Mouse (Mus musculus): Measurements from ENCODE around the gene Tex2. TPM values are rescaled to one million over a fixed set of nuclear protein-coding genes. Genes with fewer than 3 reads are reported as not detected.
"Not testable (repeated sequence)": the region's sequence is repeated elsewhere in the genome, so short reads cannot be mapped to it uniquely, and the experiment has no call there.

Gene Tex2
- polyA plus RNA-seq, 1 experiment from 2014 or later: 37.5 TPM

DNA sequence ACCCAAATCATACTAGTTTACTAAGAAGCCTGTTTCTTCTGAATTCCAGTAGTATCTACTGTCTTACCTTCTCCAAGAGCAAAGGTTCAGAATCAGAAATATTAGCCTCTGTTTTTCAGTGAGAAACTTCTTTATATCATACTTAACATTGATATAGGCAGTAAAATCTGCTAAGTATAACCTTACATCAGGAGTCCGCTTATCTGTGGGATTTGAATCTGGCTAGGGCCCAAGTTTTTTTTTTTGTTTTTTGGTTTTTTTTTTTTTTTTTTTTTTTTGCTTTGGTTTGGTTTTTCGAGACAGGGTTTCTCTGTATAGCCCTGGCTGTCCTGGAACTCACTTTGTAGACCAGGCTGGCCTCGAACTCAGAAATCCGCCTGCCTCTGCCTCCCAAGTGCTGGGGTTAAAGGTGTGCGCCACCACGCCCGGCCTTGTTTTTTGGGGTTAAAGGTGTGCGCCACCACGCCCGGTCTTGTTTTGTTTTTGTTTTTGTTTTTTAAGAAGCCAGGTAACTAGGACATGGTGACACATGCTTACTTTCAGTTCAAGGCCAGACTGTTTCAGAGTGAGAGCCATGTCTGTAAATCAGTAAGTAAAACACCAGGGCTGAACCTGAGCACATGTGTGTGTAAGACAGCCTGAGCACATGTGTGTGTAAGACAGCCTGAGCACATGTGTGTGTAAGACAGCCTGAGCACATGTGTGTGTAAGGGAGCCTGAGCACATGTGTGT, 35.4 kb downstream of the Tex2 start:
- WGBS: 96% methylated on average over 8 of the region's 10 CpGs

DNA sequence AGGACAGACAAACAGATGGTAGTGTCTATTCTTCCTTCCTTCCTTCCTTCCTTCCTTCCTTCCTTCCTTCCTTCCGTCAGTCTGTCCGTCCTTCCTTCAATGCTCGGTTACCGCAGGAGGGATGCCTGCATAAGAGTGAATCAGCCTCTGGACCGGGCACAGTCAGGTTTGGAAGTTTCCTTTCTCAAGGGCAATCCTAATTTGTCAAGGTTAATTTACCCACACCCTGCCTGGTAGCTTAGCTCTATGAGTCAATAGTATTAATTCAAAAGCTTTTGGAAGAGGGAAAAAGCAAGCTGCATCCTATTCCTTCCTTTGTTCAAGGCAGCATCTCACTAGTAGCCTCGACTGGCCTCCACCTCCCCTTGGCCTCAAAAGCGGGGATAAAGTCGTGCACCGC, 38.8 kb downstream of the Tex2 start:
- WGBS: 83% methylated on average over 9 of the region's 9 CpGs
- no peaks in the 10 kb centered on the region for H3K36me3 ChIP-seq (ENCODE audit: control insufficient read depth, insufficient read depth, low read length)
- no peak overlapping the region for H3K4me2 ChIP-seq (ENCODE audit: low read length)
- H3K4me1 ChIP-seq (ENCODE audit: control insufficient read depth, insufficient read depth, low read length): peaks cover 15% of the 10 kb centered on the region
- H3K27me3 ChIP-seq (ENCODE audit: control insufficient read depth, insufficient read depth, low read depth, low read length): no peaks in the 10 kb centered on the region
- H3K4me3 ChIP-seq (ENCODE audit: low read depth, low read length): no peak overlapping the region
- no peak overlapping the region for H3K9ac ChIP-seq (ENCODE audit: low read depth, low read length)
- ATAC-seq: no peak
- no peak overlapping the region for H3K27ac ChIP-seq (ENCODE audit: low read length)
- H3K9me3 ChIP-seq (replicated peaks; ENCODE audit: control insufficient read depth, low read length, poor library complexity, severe bottlenecking): no peaks in the 10 kb centered on the region

More for the DNA sequence above, 35.4 kb downstream of the Tex2 start:
- ATAC-seq; H3K9me3 ChIP-seq (replicated peaks; ENCODE audit: control insufficient read depth, low read length, poor library complexity, severe bottlenecking); H3K36me3 ChIP-seq (ENCODE audit: control insufficient read depth, insufficient read depth, low read length); H3K27me3 ChIP-seq (ENCODE audit: control insufficient read depth, insufficient read depth, low read depth, low read length); H3K27ac ChIP-seq (ENCODE audit: low read length); H3K4me3 ChIP-seq (ENCODE audit: low read depth, low read length); H3K4me1 ChIP-seq (ENCODE audit: control insufficient read depth, insufficient read depth, low read length); H3K4me2 ChIP-seq (ENCODE audit: low read length); H3K9ac ChIP-seq (ENCODE audit: low read depth, low read length): not testable (repeated sequence)

DNA sequence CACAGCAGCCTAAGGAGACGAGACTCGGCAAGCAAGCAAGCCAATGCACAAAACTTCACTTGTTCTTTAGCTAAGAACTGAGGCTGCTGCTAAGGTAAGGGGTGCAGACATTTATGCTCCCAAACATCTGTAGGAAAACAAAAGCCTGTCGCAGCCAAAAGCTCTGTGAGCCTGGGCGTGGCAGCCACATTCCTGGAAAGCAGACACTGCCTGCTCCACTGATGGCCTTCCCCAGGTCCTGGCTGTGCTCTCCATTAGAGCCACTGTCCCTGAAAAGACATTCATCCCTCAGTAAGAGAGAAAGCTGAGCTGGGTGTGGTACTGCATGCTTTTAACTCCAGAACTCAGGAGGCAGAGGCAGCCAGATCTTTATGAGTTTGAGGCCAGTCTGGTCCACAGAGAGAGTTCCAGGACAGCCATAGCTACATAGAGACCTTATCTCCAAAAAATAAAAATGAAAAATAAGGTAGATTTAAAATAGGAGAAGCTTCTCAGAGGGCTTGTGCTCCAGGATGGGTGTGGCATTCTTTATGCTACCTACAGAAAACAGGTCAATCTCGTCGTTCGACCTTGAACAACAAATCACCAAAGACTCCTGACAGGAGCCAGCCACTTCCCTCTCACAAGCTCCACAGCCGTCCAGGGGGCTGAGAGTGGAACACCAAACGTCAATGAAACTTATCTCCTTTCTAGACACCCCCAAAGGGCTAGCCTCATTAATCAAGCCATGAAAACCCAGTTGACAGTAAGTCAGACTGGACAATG, 39.6 kb downstream of the Tex2 start:
- no peaks in the 10 kb centered on the region for H3K36me3 ChIP-seq (ENCODE audit: control insufficient read depth, insufficient read depth, low read length)

GRCm38 (mm10) chr11:106572958-106573357, 40.3 kb downstream of the Tex2 start:
- H3K4me3 ChIP-seq (ENCODE audit: low read depth, low read length): no peak overlapping the region
- H3K4me2 ChIP-seq (ENCODE audit: low read length): no peak overlapping the region
- WGBS: 68% methylated on average over 9 of the region's 9 CpGs
- no peaks in the 10 kb centered on the region for H3K9me3 ChIP-seq (replicated peaks; ENCODE audit: control insufficient read depth, low read length, poor library complexity, severe bottlenecking)
- ATAC-seq: no peak
- H3K4me1 ChIP-seq (ENCODE audit: control insufficient read depth, insufficient read depth, low read length): peaks cover 17% of the 10 kb centered on the region
- no peaks in the 10 kb centered on the region for H3K27me3 ChIP-seq (ENCODE audit: control insufficient read depth, insufficient read depth, low read depth, low read length)
- no peak overlapping the region for H3K9ac ChIP-seq (ENCODE audit: low read depth, low read length)
- peak overlapping the region; percentile 24; the same call in 1 of the 2 replicates for H3K27ac ChIP-seq (ENCODE audit: low read length)
- no peaks in the 10 kb centered on the region for H3K36me3 ChIP-seq (ENCODE audit: control insufficient read depth, insufficient read depth, low read length)

More for the DNA sequence above, 39.6 kb downstream of the Tex2 start:
- Histone ChIP-seq H3K4me2 (ENCODE audit: low read length) (no peak overlapping the region), H3K9ac (ENCODE audit: low read depth, low read length) (no peak overlapping the region), H3K27ac (ENCODE audit: low read length) (peak overlapping the region; percentile 24; the same call in 1 of the 2 replicates), H3K4me3 (ENCODE audit: low read depth, low read length) (no peak overlapping the region), H3K27me3 (ENCODE audit: control insufficient read depth, insufficient read depth, low read depth, low read length) (no peaks in the 10 kb centered on the region), H3K9me3 (replicated peaks; ENCODE audit: control insufficient read depth, low read length, poor library complexity, severe bottlenecking) (no peaks in the 10 kb centered on the region), H3K4me1 (ENCODE audit: control insufficient read depth, insufficient read depth, low read length) (peaks cover 17% of the 10 kb centered on the region)
- 77% methylated on average over 9 of the region's 9 CpGs for WGBS
- ATAC-seq: no peak

- Histone ChIP-seq H3K9ac (ENCODE audit: low read depth, low read length) (0 out of 2 replicates have a peak overlapping the region, but pooled peaks have one; percentile 5), H3K4me2 (ENCODE audit: low read length) (no peak overlapping the region), H3K27me3 (ENCODE audit: control insufficient read depth, insufficient read depth, low read depth, low read length) (no peaks in the 10 kb centered on the region), H3K27ac (ENCODE audit: low read length) (peak overlapping the region; percentile 53), H3K9me3 (replicated peaks; ENCODE audit: control insufficient read depth, low read length, poor library complexity, severe bottlenecking) (no peaks in the 10 kb centered on the region), H3K4me1 (ENCODE audit: control insufficient read depth, insufficient read depth, low read length) (peaks cover 17% of the 10 kb centered on the region), H3K4me3 (ENCODE audit: low read depth, low read length) (no peak overlapping the region), H3K36me3 (ENCODE audit: control insufficient read depth, insufficient read depth, low read length) (peaks cover 4% of the 10 kb centered on the region; the same call in 1 of the 2 replicates)
- peak; percentile 66 for ATAC-seq
- WGBS: 49% methylated on average over 15 of the region's 15 CpGs
These were observed 41.0 kb downstream of the Tex2 start for GRCm38 (mm10) chr11:106572020-106572782.

DNA sequence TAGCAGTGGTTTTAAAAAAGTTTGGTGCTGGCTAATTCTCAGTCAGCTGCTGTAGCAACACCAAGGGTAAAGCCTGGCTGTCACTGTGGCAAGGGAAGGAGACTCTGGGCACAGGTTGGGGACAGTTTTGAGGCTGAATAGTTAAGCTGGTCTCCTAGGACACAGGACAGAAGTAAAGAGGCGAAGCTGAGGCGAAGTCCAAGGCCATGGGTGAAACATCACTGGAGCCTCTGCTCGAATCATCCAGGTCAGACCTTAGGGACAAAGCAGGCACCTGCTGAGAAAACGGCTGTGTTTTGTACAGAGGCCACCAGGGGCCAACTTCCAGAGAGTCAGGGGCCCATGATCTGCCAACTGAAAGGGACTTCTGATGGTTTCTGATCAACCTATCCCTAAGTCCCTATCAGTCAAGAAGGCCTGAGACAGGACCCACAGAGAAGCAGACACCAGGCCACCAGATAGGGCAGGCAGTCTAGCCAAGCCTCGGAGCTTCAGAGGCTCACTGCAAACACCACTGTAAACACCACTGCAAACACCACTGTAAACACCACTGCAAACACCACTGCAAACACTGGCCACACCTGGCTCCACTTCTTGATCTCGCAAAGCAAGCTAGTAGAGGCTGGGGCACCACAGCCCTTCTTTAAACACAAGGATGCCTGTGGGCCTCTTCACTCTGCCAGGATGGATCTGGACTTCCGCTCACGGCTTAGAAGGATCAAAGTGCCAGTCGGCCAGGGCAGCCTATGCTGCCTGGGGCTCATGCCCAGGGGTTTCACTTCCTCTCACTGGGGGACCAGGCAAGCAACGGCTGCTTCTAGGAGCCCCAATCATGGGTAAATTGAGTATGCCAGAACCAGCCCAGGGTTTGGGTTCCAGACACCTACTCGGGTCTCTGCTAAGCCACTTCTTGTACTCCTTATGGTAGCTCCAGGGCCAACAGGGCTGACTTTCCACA, 41.9 kb downstream of the Tex2 start:
- H3K9ac ChIP-seq (ENCODE audit: low read depth, low read length): no peak overlapping the region
- no peak overlapping the region for H3K4me2 ChIP-seq (ENCODE audit: low read length)
- peaks cover 17% of the 10 kb centered on the region for H3K4me1 ChIP-seq (ENCODE audit: control insufficient read depth, insufficient read depth, low read length)
- H3K36me3 ChIP-seq (ENCODE audit: control insufficient read depth, insufficient read depth, low read length): peaks cover 12% of the 10 kb centered on the region
- H3K27me3 ChIP-seq (ENCODE audit: control insufficient read depth, insufficient read depth, low read depth, low read length): no peaks in the 10 kb centered on the region
- H3K9me3 ChIP-seq (replicated peaks; ENCODE audit: control insufficient read depth, low read length, poor library complexity, severe bottlenecking): no peaks in the 10 kb centered on the region
- no peak overlapping the region for H3K27ac ChIP-seq (ENCODE audit: low read length)
- no peak overlapping the region for H3K4me3 ChIP-seq (ENCODE audit: low read depth, low read length)
- WGBS: 65% methylated on average over 11 of the region's 11 CpGs
- 0 out of 2 replicates have a peak, but pooled peaks have one; percentile 5 for ATAC-seq

DNA sequence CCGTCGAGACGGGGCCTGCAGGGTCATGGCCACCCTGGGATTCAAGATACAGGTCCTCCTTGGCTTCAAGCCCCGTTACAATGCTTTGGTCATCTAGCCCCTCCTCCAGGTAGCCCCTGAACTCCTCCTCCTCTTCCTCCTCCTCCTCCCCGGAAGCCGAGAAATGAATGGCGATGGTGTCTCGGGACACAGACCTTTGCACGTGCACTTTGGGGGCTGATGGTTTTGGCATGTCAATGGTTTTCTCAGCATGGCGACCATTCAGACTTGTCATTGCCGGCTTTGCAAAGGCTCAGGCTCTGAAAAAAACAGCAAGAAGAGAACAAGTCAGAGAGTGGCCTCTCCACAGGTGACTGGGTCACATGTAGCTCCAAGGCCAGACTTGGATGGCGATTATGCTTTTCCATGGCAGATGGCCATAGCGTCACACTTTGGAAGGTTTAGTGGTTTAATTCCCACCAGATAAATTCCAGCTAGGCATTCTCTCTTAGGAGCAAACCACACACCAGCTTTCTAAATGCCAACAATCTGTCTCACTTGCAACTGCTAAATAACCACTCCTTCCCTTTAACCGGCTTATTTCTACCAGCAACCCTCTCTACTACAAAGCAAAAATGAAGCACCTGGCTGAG, 44.8 kb downstream of the Tex2 start:
- ATAC-seq: no peak
- Histone ChIP-seq H3K27me3 (ENCODE audit: control insufficient read depth, insufficient read depth, low read depth, low read length) (no peaks in the 10 kb centered on the region), H3K4me3 (ENCODE audit: low read depth, low read length) (no peak overlapping the region), H3K27ac (ENCODE audit: low read length) (no peak overlapping the region), H3K4me1 (ENCODE audit: control insufficient read depth, insufficient read depth, low read length) (peaks cover 17% of the 10 kb centered on the region), H3K9ac (ENCODE audit: low read depth, low read length) (no peak overlapping the region), H3K9me3 (replicated peaks; ENCODE audit: control insufficient read depth, low read length, poor library complexity, severe bottlenecking) (no peaks in the 10 kb centered on the region), H3K4me2 (ENCODE audit: low read length) (no peak overlapping the region), H3K36me3 (ENCODE audit: control insufficient read depth, insufficient read depth, low read length) (peaks cover 12% of the 10 kb centered on the region)
- 57% methylated on average over 14 of the region's 14 CpGs for WGBS

Data from midbrain, embryonic 16.5 days (tissue).